Mouse (Mus musculus): ENCODE measurements around the gene AC161166.1.
"Not testable (repeated sequence)": the region's sequence is repeated elsewhere in the genome, so short reads cannot be mapped to it uniquely, and the experiment has no call there.

GRCm38 (mm10) chr7:24520054-24520453 is 7.8 kb upstream of the AC161166.1 start:
- TF ChIP-seq CTCF (IDR thresholded peaks at IDR 0.05; ENCODE audit: control insufficient read depth, insufficient read depth, insufficient read length); MAX (IDR thresholded peaks at IDR 0.05): not testable (repeated sequence)

Data from C2C12 (cell line).